Mouse (Mus musculus) erythroblast, embryonic 14.5 days (primary cell): Measurements from ENCODE around the gene Tubb2b.

Source experiments
- GATA1 ChIP-seq: IDR thresholded peaks from 2 replicates; pipeline ENCODE4 v1.6.1; 2012; ENCODE audit warnings: low read length, inconsistent platforms, mixed read lengths
- TAL1 ChIP-seq: IDR thresholded peaks from 3 replicates; pipeline ENCODE4 v1.6.1; 2012; ENCODE audit warnings: low read length, inconsistent platforms, mixed read lengths

- no peak for TF ChIP-seq TAL1
- no peak for TF ChIP-seq GATA1
Observed at GRCm38 (mm10) chr13:34078500-34079280, 51.6 kb downstream of the Tubb2b start.
